Mouse (Mus musculus) MEL (cell line): ENCODE measurements at regions not wholly inside any gene's neighbourhood (a gene's known extent, or its start where the extent isn't known, plus 50 kb on each side); places are given as distances from the start of the nearest gene placed in this dataset.

ENCODE experiments used
- CTCF ChIP-seq, 3 experiments: IDR thresholded peaks in 2 of 3; conservative IDR thresholded peaks in 1 of 3; 2 replicates each; pipeline ENCODE4 v1.5.1; 2011 to 2012; ENCODE audit warnings: low read length in 3 of 3, low read depth in 2 of 3, mild to moderate bottlenecking in 2 of 3, improper control_type of control experiment in 1 of 3, inconsistent platforms in 1 of 3, mixed read lengths in 1 of 3, moderate library complexity in 1 of 3; ENCODE audit not compliant: control insufficient read depth in 1 of 3, insufficient read depth in 1 of 3, poor library complexity in 1 of 3, severe bottlenecking in 1 of 3
- POLR2A ChIP-seq, 2 experiments: IDR thresholded peaks; 2 replicates each; pipeline ENCODE4 v1.6.1; 2011 to 2012; ENCODE audit warnings: low read length in 2 of 2, mild to moderate bottlenecking in 2 of 2, control low read depth in 1 of 2, improper control_type of control experiment in 1 of 2, low read depth in 1 of 2, moderate library complexity in 1 of 2; ENCODE audit not compliant: control insufficient read depth in 1 of 2, insufficient read depth in 1 of 2, poor library complexity in 1 of 2
- POLR2AphosphoS2 ChIP-seq: IDR thresholded peaks from 2 replicates; pipeline ENCODE4 v1.6.1; 2011; ENCODE audit warnings: low read length, improper control_type of control experiment
- TCF12 ChIP-seq: IDR thresholded peaks from 2 replicates; pipeline ENCODE4 v1.6.1; 2014; ENCODE audit warnings: low read depth, mild to moderate bottlenecking, inconsistent platforms, low read length, improper control_type of control experiment, moderate library complexity
- USF2 ChIP-seq, 2 experiments: IDR thresholded peaks; 2 replicates each; pipeline ENCODE4 v1.6.1; 2011 to 2012; ENCODE audit warnings: improper control_type of control experiment in 2 of 2, low read length in 2 of 2, borderline replicate concordance in 1 of 2, inconsistent platforms in 1 of 2, low read depth in 1 of 2, mild to moderate bottlenecking in 1 of 2; ENCODE audit not compliant: insufficient read depth in 1 of 2

DNA sequence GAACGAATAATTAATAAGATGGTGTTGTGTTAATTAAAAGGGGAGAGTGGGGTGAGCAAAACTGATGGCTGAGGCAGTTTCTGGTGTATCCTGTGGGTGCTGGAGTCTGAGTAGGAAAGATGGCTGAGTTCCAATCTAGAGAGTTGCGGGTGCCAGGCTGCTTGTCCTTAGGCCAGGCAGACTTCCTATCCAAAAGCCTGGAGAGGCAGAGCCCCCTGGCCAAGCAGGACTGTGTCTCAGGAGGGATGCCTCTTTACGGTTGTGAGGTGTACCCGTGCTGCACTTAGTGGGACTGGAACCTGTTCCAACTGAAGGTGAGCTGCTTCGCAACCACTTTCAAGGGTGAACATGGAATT, 836.3 kb upstream of the Lrrc6 start:
- TF ChIP-seq CTCF (IDR thresholded peaks at IDR 0.05 in 2 of 3, conservative IDR thresholded peaks at IDR 0.05 in 1 of 3; ENCODE audit: control insufficient read depth in 1 of 3, insufficient read depth in 1 of 3, low read depth in 2 of 3, low read length in 3 of 3, poor library complexity in 1 of 3, severe bottlenecking in 1 of 3) (no peak), POLR2AphosphoS2 (no peak), USF2 (IDR thresholded peaks at IDR 0.05; ENCODE audit: borderline replicate concordance in 1 of 2, insufficient read depth in 1 of 2, low read depth in 1 of 2, low read length in 2 of 2) (no peak), POLR2A (IDR thresholded peaks at IDR 0.05; ENCODE audit: control insufficient read depth in 1 of 2, insufficient read depth in 1 of 2, low read depth in 1 of 2, low read length in 2 of 2, poor library complexity in 1 of 2) (no peak), TCF12 (no peak)
